Mouse (Mus musculus) lung, embryonic 16.5 days (tissue): ENCODE data around the gene Zfp174. TPM values are rescaled to one million over a fixed set of nuclear protein-coding genes. Genes with fewer than 3 reads are reported as not detected.
A peak's percentile ranks its signal among the peaks of the same experiment; 100 is the strongest.

Experiments
- ATAC-seq: fragments of 200-750 bp; cut with Nextera tagmentation; 2 replicates; pipeline ENCODE4 v1.8.0; 2017; ENCODE audit warnings: low read depth, mild to moderate bottlenecking, moderate library complexity
- H3K27ac ChIP-seq: fragments of 300-500 bp; sonication (generic); 2 replicates; pipeline ENCODE4 v1.5.1; 2014; ENCODE audit warnings: mild to moderate bottlenecking, control low read depth, low read length
- H3K27me3 ChIP-seq: fragments of 300-500 bp; sonication (generic); 2 replicates; pipeline ENCODE4 v1.6.1; 2014; ENCODE audit warnings: low read depth, low read length, mixed read lengths; ENCODE audit not compliant: control insufficient read depth, insufficient read depth
- H3K36me3 ChIP-seq: fragments of 300-500 bp; sonication (generic); 2 replicates; pipeline ENCODE4 v1.6.1; 2014; ENCODE audit warnings: low read length; ENCODE audit not compliant: control insufficient read depth, insufficient read depth
- H3K4me1 ChIP-seq: fragments of 300-500 bp; sonication (generic); replicated peaks from 2 replicates; pipeline ENCODE4 v1.6.1; 2014; ENCODE audit warnings: low read length, mixed read lengths; ENCODE audit not compliant: control insufficient read depth, insufficient read depth
- H3K4me2 ChIP-seq: fragments of 300-500 bp; sonication (generic); 2 replicates; pipeline ENCODE4 v1.6.1; 2014; ENCODE audit warnings: low read depth, low read length, control low read depth
- H3K4me3 ChIP-seq: fragments of 300-500 bp; sonication (generic); 2 replicates; pipeline ENCODE4 v1.5.1; 2014; ENCODE audit warnings: mild to moderate bottlenecking, low read length, control low read depth
- H3K9ac ChIP-seq: fragments of 300-500 bp; sonication (generic); 2 replicates; pipeline ENCODE4 v1.6.1; 2014; ENCODE audit warnings: low read length, control low read depth
- H3K9me3 ChIP-seq: fragments of 300-500 bp; sonication (generic); 2 replicates; pipeline ENCODE4 v1.6.1; 2016; ENCODE audit warnings: low read length; ENCODE audit not compliant: control insufficient read depth
- WGBS: fragments of 180-500 bp; shearing (Covaris S2); extraction: QIAGEN DNeasy Blood & Tissue Kit; methylation state at CpG from one replicate; pipeline ENCODE4 v1.1.7; 2014; 5-methylcytosine and 5-hydroxymethylcytosine counted together
- polyA plus RNA-seq: library from polyadenylated mRNA; unstranded; fragments of >200 nt; fragmentation: Nextera tagmentation; extraction: Ambion mirVana; gene quantifications from 2 replicates; pipeline ENCODE4 v1.2.1, GENCODE M21; 2015

Gene Zfp174
- polyA plus RNA-seq, 1 experiment from 2014 or later: 1.3 TPM

DNA sequence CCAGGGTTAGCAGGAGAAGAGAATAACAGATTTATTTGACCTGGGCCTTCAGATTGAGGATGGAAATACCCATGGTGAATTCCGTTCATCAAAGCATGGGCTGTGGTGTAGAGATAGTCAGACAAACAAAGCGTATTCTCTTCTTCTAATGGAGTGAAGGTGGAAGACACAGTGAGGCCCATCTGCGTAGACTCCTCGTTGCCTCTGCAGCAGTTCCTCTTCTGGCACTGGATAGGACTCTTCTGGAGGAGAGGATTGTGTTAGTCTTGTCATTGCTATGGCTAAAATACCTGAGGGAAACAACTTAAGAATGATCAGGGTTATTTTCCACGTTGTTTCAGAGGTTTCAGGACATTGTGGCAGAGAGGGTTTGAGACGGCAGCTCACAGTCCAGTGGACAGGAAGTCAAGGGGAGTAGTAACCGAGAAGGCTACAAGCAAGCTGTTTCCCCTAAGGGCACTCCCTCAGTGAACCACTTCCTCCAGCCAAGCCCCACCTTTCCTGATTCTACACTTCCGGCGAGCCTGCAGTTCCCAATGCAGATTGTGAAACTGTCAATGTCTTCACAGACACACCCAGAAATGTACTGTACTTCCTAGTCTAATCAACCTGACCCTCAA lies 48.2 kb downstream of the Zfp174 start:
- Histone ChIP-seq H3K36me3 (peaks cover 18% of the 10 kb centered on the region; the same call in 1 of the 2 replicates), H3K27ac (peak overlapping the region; percentile 63), H3K4me3 (no peak overlapping the region), H3K4me1 (no peaks in the 10 kb centered on the region; the same call in 1 of the 2 replicates), H3K9me3 (no peaks in the 10 kb centered on the region), H3K9ac (no peak overlapping the region), H3K4me2 (0 out of 2 replicates have a peak overlapping the region, but pooled peaks have one; percentile 3), H3K27me3 (no peaks in the 10 kb centered on the region)
- peak; percentile 71 for ATAC-seq
- 73% methylated on average over 9 of the region's 9 CpGs for WGBS

GRCm38 (mm10) chr16:3896046-3896445 lies 49.0 kb downstream of the Zfp174 start:
- no peak overlapping the region for H3K4me3 ChIP-seq
- no peaks in the 10 kb centered on the region for H3K27me3 ChIP-seq
- H3K36me3 ChIP-seq: peaks cover 22% of the 10 kb centered on the region; the same call in 1 of the 2 replicates
- H3K4me2 ChIP-seq: no peak overlapping the region
- WGBS: 75% methylated on average over 6 of the region's 6 CpGs
- H3K4me1 ChIP-seq: no peaks in the 10 kb centered on the region; the same call in 1 of the 2 replicates
- no peaks in the 10 kb centered on the region for H3K9me3 ChIP-seq
- no peak overlapping the region for H3K9ac ChIP-seq
- no peak for ATAC-seq
- no peak overlapping the region for H3K27ac ChIP-seq

DNA sequence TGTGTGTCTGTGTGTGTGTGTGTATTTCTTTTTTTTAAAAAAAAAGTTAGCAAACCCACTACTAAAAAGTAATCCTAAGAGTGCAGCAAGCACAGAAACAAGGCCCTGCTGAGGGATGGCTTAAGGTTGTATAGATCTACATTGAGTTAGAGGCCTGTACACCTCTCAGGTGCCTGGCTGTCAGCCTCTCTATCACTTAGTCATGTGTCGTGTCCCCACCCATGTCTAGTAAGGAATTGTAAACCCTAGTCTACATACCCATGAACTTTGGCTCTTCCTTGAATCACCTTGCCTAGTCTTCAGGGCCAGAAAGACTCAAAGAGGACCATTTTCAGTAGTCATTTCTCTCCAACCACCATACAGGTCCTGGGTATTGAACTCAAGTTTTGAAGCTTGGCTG lies 49.5 kb downstream of the Zfp174 start:
- Histone ChIP-seq H3K9ac (no peak overlapping the region), H3K4me1 (no peaks in the 10 kb centered on the region; the same call in 1 of the 2 replicates), H3K36me3 (peaks cover 25% of the 10 kb centered on the region; the same call in 1 of the 2 replicates), H3K9me3 (no peaks in the 10 kb centered on the region), H3K27ac (no peak overlapping the region), H3K4me2 (no peak overlapping the region), H3K27me3 (no peaks in the 10 kb centered on the region), H3K4me3 (no peak overlapping the region)
- no peak for ATAC-seq
- 88% methylated on average over 1 of the region's 1 CpGs for WGBS

- no peak for ATAC-seq
- H3K36me3 ChIP-seq: peaks cover 17% of the 10 kb centered on the region
- H3K9me3 ChIP-seq: no peaks in the 10 kb centered on the region
- no peak overlapping the region for H3K9ac ChIP-seq
- WGBS: 68% methylated on average over 2 of the region's 2 CpGs
- H3K27me3 ChIP-seq: no peaks in the 10 kb centered on the region
- H3K4me2 ChIP-seq: no peak overlapping the region
- H3K4me3 ChIP-seq: no peak overlapping the region
- H3K27ac ChIP-seq: no peak overlapping the region
- peaks cover 5% of the 10 kb centered on the region for H3K4me1 ChIP-seq
Observed at GRCm38 (mm10) chr16:3907471-3907870, 60.4 kb downstream of the Zfp174 start.

Other genes with a start within 250 kb of the Zfp174 start
- gene Mefv, start 129.2 kb upstream of the Zfp174 start, polyA plus RNA-seq: 0.08 TPM in 1 of 2 replicates, not detected in the other
- gene Zfp263, start 103.2 kb upstream of the Zfp174 start, polyA plus RNA-seq: 44.9 and 48.0 TPM in 2 replicates
- gene Olfr15, start 16.4 kb upstream of the Zfp174 start, polyA plus RNA-seq: not detected in 2 replicates
- 48.1 and 49.2 TPM in 2 replicates for gene Naa60, start 25.1 kb downstream of the Zfp174 start, polyA plus RNA-seq
- gene Zfp597, start 37.3 kb downstream of the Zfp174 start, polyA plus RNA-seq: 7.3 and 7.6 TPM in 2 replicates
- gene Gm20695, start 37.4 kb downstream of the Zfp174 start, polyA plus RNA-seq: 1.5 and 2.0 TPM in 2 replicates
- 9.4 and 11.1 TPM in 2 replicates for gene 1700037C18Rik, start 61.4 kb downstream of the Zfp174 start, polyA plus RNA-seq
- 22.2 and 23.9 TPM in 2 replicates for gene Cluap1, start 61.5 kb downstream of the Zfp174 start, polyA plus RNA-seq
- gene Nlrc3, start 129.4 kb downstream of the Zfp174 start, polyA plus RNA-seq: 1.9 and 2.1 TPM in 2 replicates
- 16.5 and 17.0 TPM in 2 replicates for gene Slx4, start 156.5 kb downstream of the Zfp174 start, polyA plus RNA-seq
- 3.2 and 4.1 TPM in 2 replicates for gene Dnase1, start 189.7 kb downstream of the Zfp174 start, polyA plus RNA-seq
- 88.9 and 90.8 TPM in 2 replicates for gene Trap1, start 230.6 kb downstream of the Zfp174 start, polyA plus RNA-seq